20 mouse cellular contexts compared by ENCODE assay signal in the genomic region with DNA sequence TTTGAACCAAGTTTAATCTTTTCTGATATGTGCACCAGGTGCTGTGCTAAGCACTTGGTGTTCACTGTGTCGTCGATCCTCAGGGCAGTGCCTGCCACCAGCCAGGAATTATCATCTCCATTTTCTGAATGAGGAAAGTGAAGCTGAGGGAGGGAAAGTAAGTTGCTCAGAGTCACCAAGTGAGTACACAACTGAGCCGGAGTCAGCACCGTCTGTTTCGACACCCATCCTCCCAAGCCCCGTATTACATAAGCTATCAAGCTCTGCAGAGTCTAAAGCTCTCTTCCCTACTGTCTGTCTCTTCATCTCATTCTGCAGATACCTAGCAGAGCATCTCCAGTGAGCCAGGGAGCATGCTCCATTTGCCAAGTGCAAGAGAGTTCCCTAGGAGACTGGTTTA.
DNase-seq lines count a peak whose midpoint lies in the region; ATAC-seq and TF ChIP-seq lines count a peak whose summit lies in the region.
"Had no signal": no experiment of that assay in that cellular context is flagged by ENCODE, and none has a peak within 500 bp of the region (broad histone marks: within the 10 kb centered on the region; RNA-seq: fewer than 3 reads in every experiment).

No protein-coding gene starts in this region.

- no peak for ATAC-seq in forebrain, embryonic 16.5 days
- no peak for ATAC-seq in forebrain, postnatal 0 days
- ATAC-seq: lung, postnatal 0 days had no signal

- no peak overlapping the region for H3K4me2 ChIP-seq in forebrain, embryonic 16.5 days (ENCODE audit: low read length)
- H3K4me2 ChIP-seq in forebrain, postnatal 0 days (ENCODE audit: low read depth), result no peak overlapping the region
- H3K4me2 ChIP-seq: forebrain, embryonic 12.5 days; heart, embryonic 13.5 days; hindbrain, embryonic 14.5 days; limb, embryonic 15.5 days; liver, embryonic 15.5 days; midbrain, embryonic 11.5 days had no signal

- DNase-seq in left cerebral cortex, adult 18-20 months (ENCODE audit: low spot score in 2 of 2), result peak; percentile 48 to 62
- DNase-seq in left cerebral cortex, postnatal 4 days, result no peak
- peak; percentile 42 to 64 for DNase-seq in layer of hippocampus, adult 8-10 months (ENCODE audit: low spot score in 2 of 2)
- DNase-seq in left cerebral cortex, adult 2 months (ENCODE audit: extremely low spot score in 1 of 2, low spot score in 2 of 2), result peak; percentile 27 to 39
- peak; percentile 63 for DNase-seq in telencephalon, adult 2 months (ENCODE audit: low read depth, low spot score)
- no peak for DNase-seq in forebrain, postnatal 0 days
- DNase-seq: adrenal gland, adult 2 months; cerebellum, adult 9-11 months; gastrocnemius, adult 2 months; kidney, postnatal 4 days; retina, postnatal 1 day; thymus, adult 18-20 months had no signal

- intact Hi-C loops in left cerebral cortex, postnatal 4 days (cut with DNase I), result no loop called here
- intact Hi-C loops in left cerebral cortex, adult 2 months (cut with DNase I), result loop anchor here (5.0 kb wide), 1 partner anchor 112 kb away; no protein-coding TSS in a partner anchor

- 92% methylated on average over 6 of the region's 6 CpGs for WGBS in forebrain, embryonic 16.5 days
- WGBS in forebrain, postnatal 0 days, result 91% methylated on average over 6 of the region's 6 CpGs

- H3K27ac ChIP-seq in left cerebral cortex, adult 2 months, result peak overlapping the region; percentile 28; the same call in 1 of the 2 replicates
- H3K27ac ChIP-seq in forebrain, embryonic 16.5 days (ENCODE audit: low read length), result no peak overlapping the region
- no peak overlapping the region for H3K27ac ChIP-seq in forebrain, postnatal 0 days (ENCODE audit: low read depth, low read length)
- H3K27ac ChIP-seq: forebrain, embryonic 12.5 days; gastrocnemius, adult 2 months; heart, embryonic 13.5 days; hindbrain, embryonic 14.5 days; limb, embryonic 15.5 days; liver, embryonic 15.5 days had no signal

- TF ChIP-seq CTCF in left cerebral cortex, adult 2 months (IDR thresholded peaks at IDR 0.05), result no peak
- no peak for TF ChIP-seq CTCF in forebrain, postnatal 0 days (IDR thresholded peaks at IDR 0.05; ENCODE audit: low read depth)

- 0 out of 2 replicates have a peak, but pooled peaks cover 3% of the 10 kb centered on the region for H3K4me1 ChIP-seq in forebrain, embryonic 16.5 days (replicated peaks; ENCODE audit: control insufficient read depth, insufficient read depth, low read length)
- no peaks in the 10 kb centered on the region for H3K4me1 ChIP-seq in forebrain, postnatal 0 days (ENCODE audit: insufficient read depth)
- H3K4me1 ChIP-seq: forebrain, embryonic 12.5 days; heart, embryonic 13.5 days; limb, embryonic 15.5 days; liver, embryonic 15.5 days had no signal

- no peaks in the 10 kb centered on the region for H3K27me3 ChIP-seq in forebrain, embryonic 16.5 days (replicated peaks; ENCODE audit: control insufficient read depth, insufficient read depth, low read length)
- H3K27me3 ChIP-seq in forebrain, postnatal 0 days (ENCODE audit: insufficient read depth, low read length), result no peaks in the 10 kb centered on the region
- H3K27me3 ChIP-seq: forebrain, embryonic 12.5 days; heart, embryonic 13.5 days; limb, embryonic 15.5 days; liver, embryonic 15.5 days had no signal

- H3K9ac ChIP-seq in forebrain, embryonic 16.5 days (replicated peaks; ENCODE audit: low read depth, low read length), result no peak overlapping the region
- H3K9ac ChIP-seq in forebrain, postnatal 0 days, result no peak overlapping the region
- H3K9ac ChIP-seq: forebrain, embryonic 12.5 days; heart, embryonic 13.5 days; hindbrain, embryonic 14.5 days; limb, embryonic 15.5 days; liver, embryonic 15.5 days had no signal

- no peaks in the 10 kb centered on the region for H3K36me3 ChIP-seq in forebrain, embryonic 16.5 days (ENCODE audit: control insufficient read depth, insufficient read depth)
- no peaks in the 10 kb centered on the region for H3K36me3 ChIP-seq in forebrain, postnatal 0 days (ENCODE audit: insufficient read depth)
- H3K36me3 ChIP-seq: forebrain, embryonic 12.5 days; heart, embryonic 13.5 days; limb, embryonic 15.5 days; liver, embryonic 15.5 days had no signal

- no peaks in the 10 kb centered on the region for H3K9me3 ChIP-seq in forebrain, embryonic 16.5 days (ENCODE audit: control insufficient read depth, low read length)
- H3K9me3 ChIP-seq in forebrain, postnatal 0 days (ENCODE audit: low read length), result no peaks in the 10 kb centered on the region
- H3K9me3 ChIP-seq: forebrain, embryonic 12.5 days; heart, embryonic 13.5 days; limb, embryonic 15.5 days; liver, embryonic 15.5 days had no signal

- no peak overlapping the region for H3K4me3 ChIP-seq in left cerebral cortex, adult 2 months
- no peak overlapping the region for H3K4me3 ChIP-seq in forebrain, embryonic 16.5 days (replicated peaks; ENCODE audit: low read length)
- no peak overlapping the region for H3K4me3 ChIP-seq in forebrain, postnatal 0 days (ENCODE audit: low read depth, low read length)
- H3K4me3 ChIP-seq: forebrain, embryonic 12.5 days; gastrocnemius, adult 2 months; heart, embryonic 13.5 days; limb, embryonic 15.5 days; liver, embryonic 15.5 days had no signal

Comparison
In these comparisons a context has a peak if more than half of its experiments do, and no peak if none do; other contexts are left out.
1. DNase-seq: peak in left cerebral cortex, adult 18-20 months (2 of 2), layer of hippocampus, adult 8-10 months (2 of 2), left cerebral cortex, adult 2 months (2 of 2) and telencephalon, adult 2 months (single experiment); none in left cerebral cortex, postnatal 4 days (single experiment) and forebrain, postnatal 0 days (single experiment).